Mouse (Mus musculus) gonadal fat pad, adult 2 months (tissue): ENCODE results near the gene Rnf183. TPM values are rescaled to one million over a fixed set of nuclear protein-coding genes. Genes with fewer than 3 reads are reported as not detected.

Experiments
- DNase-seq: peaks from one replicate; pipeline ENCODE4 v3.0.0-alpha.2; 2012; ENCODE audit warnings: low read depth
- polyA plus RNA-seq: library from polyadenylated mRNA; depleted of rRNA; stranded (reverse); fragments of >200 nt; gene quantifications from 2 replicates; pipeline ENCODE4 v1.2.3, GENCODE M21; 2012; rRNA removed

Rnf183 gene
- polyA plus RNA-seq, 1 experiment, result 7.8 TPM

DNA sequence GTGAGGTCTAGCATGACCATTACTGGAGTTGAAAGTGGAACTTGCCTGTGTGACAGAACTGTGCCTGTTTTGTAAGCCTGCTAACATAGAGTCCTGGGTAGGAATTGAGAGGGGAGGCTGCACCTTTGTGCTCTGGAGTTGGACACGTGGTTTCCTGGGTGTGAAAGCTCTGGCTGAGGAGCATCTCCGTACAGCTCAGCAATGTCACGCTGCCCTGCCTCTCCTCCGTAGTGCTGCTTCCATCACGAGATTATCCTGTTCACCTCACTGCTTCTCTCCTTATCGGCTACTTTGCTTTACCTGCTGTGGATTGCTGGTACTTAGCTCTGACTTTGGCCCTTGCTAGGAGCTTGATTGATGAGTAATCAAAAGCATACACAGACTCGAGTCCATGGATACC, 51.3 kb downstream of the Rnf183 start:
- no peak for DNase-seq

DNA sequence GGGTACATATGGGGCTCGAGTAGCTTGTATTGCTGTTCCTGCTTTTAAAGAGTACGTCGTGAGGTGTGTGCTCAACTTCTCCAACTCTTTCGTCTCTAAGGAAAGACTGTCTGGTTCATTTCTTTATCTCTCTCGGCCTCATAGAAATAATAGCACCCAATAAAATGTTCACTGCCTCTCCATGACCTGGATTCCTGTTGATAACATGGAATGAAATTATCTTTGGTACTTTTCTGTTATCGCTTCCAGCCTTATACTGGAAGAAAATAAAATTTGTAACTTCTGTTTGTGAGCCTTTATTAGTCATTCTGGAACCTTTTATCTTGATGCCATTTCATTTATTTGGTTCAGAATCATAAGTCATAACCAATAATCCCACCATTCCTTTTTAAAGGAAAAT, 51.8 kb downstream of the Rnf183 start:
- no peak for DNase-seq

DNA sequence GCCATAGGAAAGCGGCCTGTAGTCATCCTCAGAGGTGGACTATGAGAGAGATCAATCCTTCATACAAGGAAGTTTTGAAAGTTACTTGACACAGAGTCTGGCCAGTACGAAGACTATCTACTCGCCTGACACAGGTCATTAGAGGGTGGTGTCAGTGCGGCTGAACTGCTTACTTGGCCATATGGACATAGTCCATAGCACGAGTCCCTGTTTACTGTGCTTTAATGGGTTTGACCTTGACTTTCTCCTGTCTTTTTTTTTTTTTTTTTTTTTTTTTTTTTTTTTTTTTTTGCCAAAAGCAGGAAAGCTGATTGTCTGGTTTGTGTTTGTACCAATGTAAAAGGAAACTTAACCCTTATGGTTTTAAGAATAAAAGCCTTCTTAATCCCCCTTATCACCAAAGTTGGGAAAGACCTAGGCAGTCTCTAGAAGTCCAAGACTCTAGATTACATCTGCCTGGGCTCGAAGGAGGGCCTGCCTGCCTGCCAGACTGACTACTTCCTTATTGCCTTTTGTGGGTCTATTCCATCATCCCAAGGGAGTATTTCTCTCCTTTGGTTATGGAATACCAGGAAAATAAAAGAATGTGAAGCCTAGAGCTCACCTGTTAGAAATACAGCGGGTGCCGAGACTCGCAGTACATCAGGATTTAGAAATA, 55.2 kb downstream of the Rnf183 start:
- no peak for DNase-seq

Other genes starting within 250 kb of the Rnf183 start
- gene Zfp37, start 204.2 kb downstream of the Rnf183 start, polyA plus RNA-seq, result 0.88 and 1.0 TPM in 2 replicates
- 64.9 and 72.7 TPM in 2 replicates for gene Slc31a2, start 172.7 kb downstream of the Rnf183 start, polyA plus RNA-seq
- gene Fkbp15, start 74.7 kb downstream of the Rnf183 start, polyA plus RNA-seq, result 32.3 and 37.8 TPM in 2 replicates
- 57.4 and 60.7 TPM in 2 replicates for gene Slc31a1, start 74.5 kb downstream of the Rnf183 start, polyA plus RNA-seq
- 32.1 and 33.6 TPM in 2 replicates for gene Cdc26, start 26.6 kb downstream of the Rnf183 start, polyA plus RNA-seq
- gene Prpf4, start 26.5 kb downstream of the Rnf183 start, polyA plus RNA-seq, result 13.7 and 14.8 TPM in 2 replicates
- 4.3 and 5.7 TPM in 2 replicates for gene Wdr31, start 35.6 kb upstream of the Rnf183 start, polyA plus RNA-seq
- gene Bspry, start 44.8 kb upstream of the Rnf183 start, polyA plus RNA-seq, result 98.6 and 103 TPM in 2 replicates
- gene Hdhd3, start 68.2 kb upstream of the Rnf183 start, polyA plus RNA-seq, result 28.3 and 35.8 TPM in 2 replicates
- gene Alad, start 84.7 kb upstream of the Rnf183 start, polyA plus RNA-seq, result 419 and 470 TPM in 2 replicates
- 25.9 and 27.9 TPM in 2 replicates for gene Pole3, start 89.8 kb upstream of the Rnf183 start, polyA plus RNA-seq
- 0.20 and 0.28 TPM in 2 replicates for gene 4933430I17Rik, start 90.1 kb upstream of the Rnf183 start, polyA plus RNA-seq
- 94.2 and 111 TPM in 2 replicates for gene Rgs3, start 124.6 kb upstream of the Rnf183 start, polyA plus RNA-seq